Mouse (Mus musculus) spleen, adult 2 months (tissue): ENCODE measurements around the gene Reg3d. TPM values are rescaled to one million over a fixed set of nuclear protein-coding genes. Genes with fewer than 3 reads are reported as not detected.

Source experiments
- DNase-seq, 2 experiments: peaks; one replicate each; pipeline versions ENCODE4 v3.0.0 to v3.0.0-alpha.2; 2012 to 2021; ENCODE audit warnings: low spot score in 2 of 2, low read depth in 1 of 2
- H3K27ac ChIP-seq: fragments of 200-500 bp; 2 replicates; pipeline ENCODE4 v1.5.1; 2012; ENCODE audit warnings: low read length, inconsistent platforms; ENCODE audit not compliant: insufficient read depth
- H3K27me3 ChIP-seq: fragments of 200-500 bp; 2 replicates; pipeline ENCODE4 v1.6.1; 2012; ENCODE audit warnings: mild to moderate bottlenecking, moderate library complexity, low read length, inconsistent platforms; ENCODE audit not compliant: control insufficient read depth, insufficient read depth
- H3K36me3 ChIP-seq: fragments of 200-500 bp; 2 replicates; pipeline ENCODE4 v1.6.1; 2012; ENCODE audit warnings: mild to moderate bottlenecking, low read length, inconsistent platforms; ENCODE audit not compliant: control insufficient read depth, insufficient read depth
- H3K4me1 ChIP-seq: fragments of 200-500 bp; 2 replicates; pipeline ENCODE4 v1.6.1; 2011; ENCODE audit warnings: inconsistent platforms; ENCODE audit not compliant: control insufficient read depth, insufficient read depth, insufficient read length
- H3K4me3 ChIP-seq: fragments of 200-500 bp; 2 replicates; pipeline ENCODE4 v1.5.1; 2011; ENCODE audit warnings: mild to moderate bottlenecking, inconsistent platforms; ENCODE audit not compliant: insufficient read depth, insufficient read length; ENCODE audit errors: extremely low read depth
- CTCF ChIP-seq: fragments of 200-500 bp; IDR thresholded peaks from 2 replicates; pipeline ENCODE4 v1.5.1; 2011; ENCODE audit warnings: mild to moderate bottlenecking, inconsistent platforms; ENCODE audit not compliant: insufficient read depth, insufficient read length, insufficient replicate concordance; ENCODE audit errors: extremely low read depth
- POLR2A ChIP-seq: fragments of 200-500 bp; IDR thresholded peaks from 2 replicates; pipeline ENCODE4 v1.6.1; 2011; ENCODE audit warnings: low read depth, low read length, inconsistent platforms
- WGBS: fragments of 180-500 bp; shearing (Covaris S2); methylation state at CpG from one replicate; pipeline ENCODE4 v1.1.7; 2018; 5-methylcytosine and 5-hydroxymethylcytosine counted together
- polyA plus RNA-seq: library from polyadenylated mRNA; depleted of rRNA; stranded (reverse); fragments of >200 nt; gene quantifications from 2 replicates; pipeline ENCODE4 v1.2.3, GENCODE M21; 2012; rRNA removed

Reg3d gene
- polyA plus RNA-seq, 1 experiment = 8.3 TPM

DNA sequence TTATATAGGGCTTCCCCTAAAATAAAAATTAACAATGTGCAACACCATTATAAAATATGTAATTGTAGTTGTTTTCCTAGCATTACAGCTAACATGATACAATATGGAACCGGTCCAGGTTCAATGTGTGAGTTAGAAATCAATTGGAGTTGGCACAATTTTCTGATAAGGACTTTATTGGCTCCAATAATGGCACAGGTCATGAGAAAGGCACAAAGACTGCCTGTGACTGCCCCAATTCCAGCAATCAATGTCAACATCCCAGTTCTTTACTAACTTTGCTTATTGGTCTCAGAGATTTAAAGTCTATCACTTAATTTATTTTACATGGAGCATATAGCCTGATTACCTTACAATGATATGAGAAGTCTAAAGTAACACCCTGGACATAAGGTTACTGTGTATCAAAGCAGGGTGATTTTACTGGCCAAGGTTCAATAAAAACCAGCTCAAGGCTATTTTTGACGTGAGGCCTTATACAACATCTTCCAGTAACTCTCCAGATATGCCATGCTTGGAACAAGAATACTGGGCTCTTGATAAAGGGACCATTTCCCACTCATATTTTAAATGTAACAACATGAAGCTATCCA is 16.6 kb downstream of the Reg3d start:
- TF ChIP-seq POLR2A (no peak), CTCF (no peak)
- Histone ChIP-seq H3K4me1 (no peaks in the 10 kb centered on the region), H3K36me3 (no peaks in the 10 kb centered on the region), H3K27me3 (no peaks in the 10 kb centered on the region), H3K27ac (no peak overlapping the region), H3K4me3 (no peak overlapping the region)
- WGBS = 58% methylated on average over 2 of the region's 2 CpGs
- DNase-seq = no peak

DNA sequence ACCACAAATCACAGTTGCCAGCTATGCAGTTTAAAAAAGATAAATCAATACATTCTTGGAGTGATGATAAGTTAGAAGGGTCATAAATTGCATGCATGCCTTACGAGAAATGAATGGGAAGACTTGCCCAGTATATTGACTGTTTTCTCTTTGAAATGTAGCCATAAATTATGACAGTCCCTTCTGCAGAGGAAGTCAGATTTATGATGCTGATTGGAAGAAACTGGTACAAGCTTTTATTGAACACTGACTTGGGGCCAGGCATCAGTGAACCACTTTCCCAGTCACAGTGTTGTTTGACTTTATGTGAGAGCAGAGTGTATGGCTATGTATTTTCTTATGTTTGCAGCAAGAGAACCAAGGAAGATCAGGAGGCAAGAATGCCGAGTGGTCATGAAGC is 37.0 kb downstream of the Reg3d start:
- 74% methylated on average over 2 of the region's 2 CpGs for WGBS
- no peaks in the 10 kb centered on the region for H3K36me3 ChIP-seq
- no peaks in the 10 kb centered on the region for H3K4me1 ChIP-seq
- no peak overlapping the region for H3K27ac ChIP-seq
- TF ChIP-seq CTCF = no peak
- no peak for DNase-seq
- H3K4me3 ChIP-seq = no peak overlapping the region
- no peaks in the 10 kb centered on the region for H3K27me3 ChIP-seq

DNA sequence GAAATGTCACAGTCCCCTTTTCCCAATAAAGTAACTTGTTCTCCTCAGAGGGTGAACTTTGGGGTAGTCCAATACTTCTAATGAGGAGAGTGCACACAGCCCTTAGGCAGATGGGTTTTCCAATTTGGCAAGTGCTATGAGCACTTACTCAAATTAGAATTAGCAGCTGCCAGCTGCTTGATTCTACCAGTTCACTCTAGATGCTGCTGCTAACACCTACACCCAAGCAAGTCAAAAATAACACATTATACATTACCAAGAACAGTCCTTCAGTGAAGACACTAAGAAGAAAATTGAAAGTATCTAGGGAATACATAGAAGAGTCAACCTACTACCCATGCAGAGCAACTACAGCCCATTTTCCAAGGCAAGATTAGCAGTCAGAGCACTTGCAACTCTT is 38.4 kb downstream of the Reg3d start:
- no peak overlapping the region for H3K4me3 ChIP-seq
- H3K36me3 ChIP-seq = no peaks in the 10 kb centered on the region
- DNase-seq = no peak
- no peak overlapping the region for H3K27ac ChIP-seq
- TF ChIP-seq CTCF = no peak
- TF ChIP-seq POLR2A = no peak
- H3K27me3 ChIP-seq = no peaks in the 10 kb centered on the region
- no peaks in the 10 kb centered on the region for H3K4me1 ChIP-seq

DNA sequence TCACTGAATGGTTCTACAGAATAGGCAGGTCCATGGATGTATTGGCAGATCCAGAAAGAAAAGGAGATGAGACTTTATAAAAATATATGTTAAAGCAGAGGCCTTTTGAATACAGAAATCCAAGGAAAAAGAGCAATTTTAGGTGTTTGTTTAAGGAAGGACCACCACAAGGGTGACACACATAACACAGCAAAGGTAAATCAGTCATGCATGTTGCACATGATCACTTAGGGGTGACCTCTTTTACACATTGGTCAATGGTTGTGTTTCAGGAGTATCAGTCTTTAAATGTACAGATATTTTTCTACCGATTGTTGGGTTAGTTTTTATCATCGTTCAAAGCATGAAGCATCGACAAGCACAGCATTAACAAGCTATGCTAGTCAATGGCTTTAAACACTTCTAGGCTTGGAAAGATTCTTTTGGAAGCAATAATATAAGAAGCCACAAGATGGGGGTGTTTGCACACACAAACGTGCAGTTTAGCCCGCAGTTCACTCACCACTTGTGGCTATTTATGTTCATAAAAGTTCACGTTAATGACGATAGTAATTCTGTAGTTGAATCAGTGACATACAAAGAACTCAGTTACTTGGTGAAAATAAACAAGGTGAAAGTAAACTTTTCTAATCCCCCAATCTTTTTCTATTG is 46.6 kb downstream of the Reg3d start:
- Histone ChIP-seq H3K36me3 (no peaks in the 10 kb centered on the region), H3K4me1 (no peaks in the 10 kb centered on the region), H3K27me3 (no peaks in the 10 kb centered on the region), H3K27ac (no peak overlapping the region), H3K4me3 (no peak overlapping the region)
- WGBS = 37% methylated on average over 7 of the region's 7 CpGs
- TF ChIP-seq CTCF (no peak), POLR2A (no peak)
- DNase-seq = no peak

DNA sequence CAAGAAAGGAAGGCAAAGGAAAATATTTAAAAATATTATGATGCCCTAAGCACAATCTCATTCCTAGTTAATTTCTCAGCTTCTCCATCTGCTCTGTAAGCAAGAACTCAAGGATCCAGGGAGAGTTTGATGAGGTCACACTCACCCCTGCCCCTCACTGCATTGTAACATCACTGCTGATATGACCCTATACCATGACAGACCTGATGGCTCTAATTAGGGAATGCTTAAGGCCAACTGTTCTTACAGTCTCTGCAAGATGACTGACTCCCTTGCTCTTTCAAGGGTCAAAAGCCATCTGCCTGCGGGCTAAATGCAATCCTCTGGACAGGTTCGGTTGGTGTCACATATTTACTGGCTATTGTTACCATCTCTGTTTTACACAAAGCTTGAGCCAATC is 49.5 kb downstream of the Reg3d start:
- Histone ChIP-seq H3K4me1 (no peaks in the 10 kb centered on the region), H3K27ac (no peak overlapping the region), H3K36me3 (no peaks in the 10 kb centered on the region), H3K4me3 (no peak overlapping the region), H3K27me3 (no peaks in the 10 kb centered on the region)
- DNase-seq = no peak
- 80% methylated on average over 2 of the region's 2 CpGs for WGBS
- no peak for TF ChIP-seq POLR2A
- no peak for TF ChIP-seq CTCF

DNA sequence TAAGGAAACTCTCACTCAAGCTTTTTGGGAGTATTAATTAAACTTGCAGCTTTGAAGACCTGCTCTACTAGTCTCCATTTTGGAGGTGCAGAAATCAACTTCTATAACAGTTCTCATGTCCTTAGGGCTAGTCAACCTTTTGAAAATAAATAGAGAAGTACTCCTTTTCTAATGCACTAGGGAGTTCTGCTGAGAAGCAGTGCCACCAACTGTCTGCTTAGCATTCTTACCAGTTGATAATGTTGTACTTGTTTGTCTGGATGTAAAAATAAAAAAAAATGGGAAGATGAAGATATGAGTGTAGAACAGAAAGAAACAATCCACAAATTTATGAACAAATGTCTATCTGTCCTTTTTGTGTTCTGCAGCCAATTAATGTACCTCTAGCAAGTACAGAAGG is 50.9 kb downstream of the Reg3d start:
- Histone ChIP-seq H3K4me1 (no peaks in the 10 kb centered on the region), H3K27ac (no peak overlapping the region), H3K36me3 (no peaks in the 10 kb centered on the region), H3K27me3 (no peaks in the 10 kb centered on the region), H3K4me3 (no peak overlapping the region)
- no peak for DNase-seq
- TF ChIP-seq POLR2A (no peak), CTCF (no peak)

Other genes with a start within 250 kb of the Reg3d start
- 2.5 and 5.1 TPM in 2 replicates for gene Reg3b, start 8.2 kb downstream of the Reg3d start, polyA plus RNA-seq
- 0.43 and 1.7 TPM in 2 replicates for gene Reg3a, start 1.8 kb upstream of the Reg3d start, polyA plus RNA-seq
- 25.2 and 34.1 TPM in 2 replicates for gene Reg2, start 16.8 kb upstream of the Reg3d start, polyA plus RNA-seq
- gene Reg1, start 43.8 kb upstream of the Reg3d start, polyA plus RNA-seq = 706 and 759 TPM in 2 replicates
- 0.11 and 0.49 TPM in 2 replicates for gene Reg3g, start 90.0 kb upstream of the Reg3d start, polyA plus RNA-seq